ENCODE assay signal across 7 mouse cellular contexts in genomic region chr9:66124681-66125542, GRCm38 (mm10). TPM values are rescaled to one million over a fixed set of nuclear protein-coding genes. Genes with fewer than 3 reads are reported as not detected.
DNase-seq lines count a peak whose midpoint lies in the region; ATAC-seq lines count a peak whose summit lies in the region.

No protein-coding gene starts in this region.

- no peaks in the 10 kb centered on the region for H3K36me3 ChIP-seq in intestine, embryonic 15.5 days
- peaks cover 5% of the 10 kb centered on the region for H3K36me3 ChIP-seq in midbrain, embryonic 10.5 days

- H3K9me3 ChIP-seq in intestine, embryonic 15.5 days: no peaks in the 10 kb centered on the region
- H3K9me3 ChIP-seq in midbrain, embryonic 10.5 days (replicated peaks): no peaks in the 10 kb centered on the region

- DNase-seq in adrenal gland, adult 2 months: peak; percentile 99
- peak; percentile 96 for DNase-seq in embryo, embryonic 11.5 days (ENCODE audit: low read depth, low spot score)
- peak; percentile 96 to 98 for DNase-seq in gastrocnemius, postnatal 36 days
- peak; percentile 95 to 98 for DNase-seq in left cerebral cortex, postnatal 25 days (ENCODE audit: low spot score in 2 of 2)
- DNase-seq in midbrain, embryonic 10.5 days (ENCODE audit: low spot score): peak; percentile 99
- DNase-seq in right cerebral cortex, postnatal 4 days: peak; percentile 90

- ATAC-seq in intestine, embryonic 15.5 days: peak; percentile 97

- peak overlapping the region; percentile 81 for H3K9ac ChIP-seq in intestine, embryonic 15.5 days

- H3K4me3 ChIP-seq in intestine, embryonic 15.5 days (replicated peaks): peak overlapping the region; percentile 71
- peak overlapping the region; percentile 86 for H3K4me3 ChIP-seq in midbrain, embryonic 10.5 days

- intact Hi-C loops in gastrocnemius, postnatal 36 days (cut with DNase I): no loop called here
- intact Hi-C loops in left cerebral cortex, postnatal 25 days (cut with DNase I): no loop called here

- H3K4me1 ChIP-seq in intestine, embryonic 15.5 days (replicated peaks): peaks cover 9% of the 10 kb centered on the region
- peaks cover 48% of the 10 kb centered on the region for H3K4me1 ChIP-seq in midbrain, embryonic 10.5 days

- H3K4me2 ChIP-seq in intestine, embryonic 15.5 days (replicated peaks): peak overlapping the region; percentile 66

- WGBS in intestine, embryonic 15.5 days: 16% methylated on average over 33 of the region's 33 CpGs
- 18% methylated on average over 33 of the region's 33 CpGs for WGBS in midbrain, embryonic 10.5 days

- no peaks in the 10 kb centered on the region for H3K27me3 ChIP-seq in intestine, embryonic 15.5 days (replicated peaks)
- H3K27me3 ChIP-seq in midbrain, embryonic 10.5 days (ENCODE audit: low read depth, poor library complexity, severe bottlenecking): no peaks in the 10 kb centered on the region

- peak overlapping the region; percentile 92 for H3K27ac ChIP-seq in intestine, embryonic 15.5 days
- peak overlapping the region; percentile 93 for H3K27ac ChIP-seq in midbrain, embryonic 10.5 days (replicated peaks)

RNA-seq across cellular contexts. Expression of gene Snx1, which starts 1.5 kb away (rescaled TPM):
- total RNA-seq in adrenal gland, adult 2 months (2021): 100 to 1,000 TPM; 112 to 118 TPM
- polyA plus RNA-seq in adrenal gland, adult 2 months (2012; rRNA removed): 58.9 and 59.7 TPM in 2 replicates
- total RNA-seq in gastrocnemius, postnatal 36 days (2021): 10 to 100 TPM; 12.6 to 12.7 TPM
- polyA plus RNA-seq in intestine, embryonic 15.5 days (2015; fragmentation: Nextera tagmentation; extraction: Ambion mirVana): 137 and 144 TPM in 2 replicates
- total RNA-seq in left cerebral cortex, postnatal 25 days (2021): 10 to 100 TPM; 68.4 to 72.9 TPM
- polyA plus RNA-seq in midbrain, embryonic 10.5 days (2016; fragmentation: Nextera tagmentation; extraction: Ambion mirVana): 138 and 142 TPM in 2 replicates

RNA-seq across cellular contexts. Expression of gene Ciao2a, which starts 1.5 kb away (rescaled TPM):
- total RNA-seq in adrenal gland, adult 2 months (2021): 10 to 100 TPM; 74.9 to 80.0 TPM
- 4.9 and 5.2 TPM in 2 replicates for polyA plus RNA-seq in adrenal gland, adult 2 months (2012; rRNA removed)
- total RNA-seq in gastrocnemius, postnatal 36 days (2021): 10 to 100 TPM; 39.9 to 43.3 TPM
- 215 and 218 TPM in 2 replicates for polyA plus RNA-seq in intestine, embryonic 15.5 days (2015; fragmentation: Nextera tagmentation; extraction: Ambion mirVana)
- total RNA-seq in left cerebral cortex, postnatal 25 days (2021): 10 to 100 TPM; 31.2 to 32.1 TPM
- polyA plus RNA-seq in midbrain, embryonic 10.5 days (2016; fragmentation: Nextera tagmentation; extraction: Ambion mirVana): 150 and 156 TPM in 2 replicates

RNA-seq across cellular contexts. Expression of gene Dapk2, which starts 33.1 kb away (rescaled TPM):
- total RNA-seq in adrenal gland, adult 2 months (2021): 1 to 10 TPM; 4.5 to 9.7 TPM
- 1.4 and 3.0 TPM in 2 replicates for polyA plus RNA-seq in adrenal gland, adult 2 months (2012; rRNA removed)
- 10 to 100 TPM; 21.6 to 24.0 TPM for total RNA-seq in gastrocnemius, postnatal 36 days (2021)
- polyA plus RNA-seq in intestine, embryonic 15.5 days (2015; fragmentation: Nextera tagmentation; extraction: Ambion mirVana): 6.0 and 7.2 TPM in 2 replicates
- total RNA-seq in left cerebral cortex, postnatal 25 days (2021): 1 to 10 TPM; 2.8 to 3.1 TPM
- 6.3 TPM in 2 replicates for polyA plus RNA-seq in midbrain, embryonic 10.5 days (2016; fragmentation: Nextera tagmentation; extraction: Ambion mirVana)

RNA-seq across cellular contexts. Expression of gene Snx22, which starts 55.4 kb away (rescaled TPM):
- under 1 TPM; 0.29 to 0.48 TPM for total RNA-seq in adrenal gland, adult 2 months (2021)
- polyA plus RNA-seq in adrenal gland, adult 2 months (2012; rRNA removed): 0.79 and 0.84 TPM in 2 replicates
- total RNA-seq in gastrocnemius, postnatal 36 days (2021): under 1 TPM; 0.13 to 0.15 TPM
- polyA plus RNA-seq in intestine, embryonic 15.5 days (2015; fragmentation: Nextera tagmentation; extraction: Ambion mirVana): 1.1 and 1.4 TPM in 2 replicates
- total RNA-seq in left cerebral cortex, postnatal 25 days (2021): 1 to 10 TPM; 3.2 to 3.3 TPM
- polyA plus RNA-seq in midbrain, embryonic 10.5 days (2016; fragmentation: Nextera tagmentation; extraction: Ambion mirVana): 2.7 and 3.7 TPM in 2 replicates

Comparison
In these comparisons a context has a peak if more than half of its experiments do, and no peak if none do; other contexts are left out.
1. Peak in every context shown above with its lines: DNase-seq, ATAC-seq, H3K4me3 ChIP-seq and H3K27ac ChIP-seq.
2. RNA of gene Snx1, which starts 1.5 kb away (total RNA-seq): 112 to 118 TPM in adrenal gland, adult 2 months and 68.4 to 72.9 TPM in left cerebral cortex, postnatal 25 days; 12.6 to 12.7 TPM in gastrocnemius, postnatal 36 days; every median in the first group is over 4 times any median in the second.